Mouse (Mus musculus) liver, postnatal 0 days (tissue): ENCODE results near the gene Mlf2. TPM values are rescaled to one million over a fixed set of nuclear protein-coding genes. Genes with fewer than 3 reads are reported as not detected.
"Not testable (repeated sequence)": the region's sequence is repeated elsewhere in the genome, so short reads cannot be mapped to it uniquely, and the experiment has no call there.

Experiments
- ATAC-seq: fragments of 200-750 bp; cut with Nextera tagmentation; 2 replicates; pipeline ENCODE4 v1.8.0; 2017; ENCODE audit warnings: mild to moderate bottlenecking, moderate library complexity
- DNase-seq: peaks from one replicate; pipeline ENCODE4 v3.0.0-alpha.2; 2016
- H3K27ac ChIP-seq: fragments of 300-500 bp; sonication (generic); 2 replicates; pipeline ENCODE4 v1.5.1; 2014; ENCODE audit warnings: antibody characterized with exemption, moderate library complexity, mild to moderate bottlenecking, low read depth
- H3K27me3 ChIP-seq: fragments of 300-500 bp; sonication (generic); 2 replicates; pipeline ENCODE4 v1.6.1; 2014; ENCODE audit warnings: low read length, control low read depth, mixed read lengths; ENCODE audit not compliant: insufficient read depth
- H3K36me3 ChIP-seq: fragments of 300-500 bp; sonication (generic); replicated peaks from 2 replicates; pipeline ENCODE4 v1.6.1; 2014; ENCODE audit warnings: mild to moderate bottlenecking, control low read depth, low read length, moderate library complexity, mixed read lengths; ENCODE audit not compliant: insufficient read depth
- H3K4me1 ChIP-seq: fragments of 300-500 bp; sonication (generic); 2 replicates; pipeline ENCODE4 v1.6.1; 2014; ENCODE audit warnings: antibody characterized with exemption, mild to moderate bottlenecking, control low read depth; ENCODE audit not compliant: insufficient read depth
- H3K4me2 ChIP-seq: fragments of 300-500 bp; sonication (generic); 2 replicates; pipeline ENCODE4 v1.6.1; 2014; ENCODE audit warnings: low read depth, mild to moderate bottlenecking, low read length, moderate library complexity, mixed read lengths
- H3K4me3 ChIP-seq: fragments of 300-500 bp; sonication (generic); 2 replicates; pipeline ENCODE4 v1.5.1; 2014; ENCODE audit warnings: low read depth, low read length
- H3K9ac ChIP-seq: fragments of 300-500 bp; sonication (generic); replicated peaks from 2 replicates; pipeline ENCODE4 v1.6.1; 2014; ENCODE audit warnings: mild to moderate bottlenecking, moderate library complexity
- H3K9me3 ChIP-seq: fragments of 300-500 bp; sonication (generic); 2 replicates; pipeline ENCODE4 v1.6.1; 2016; ENCODE audit warnings: mild to moderate bottlenecking, control low read depth, low read length, mixed read lengths
- CTCF ChIP-seq: sonication (generic); IDR thresholded peaks from 2 replicates; pipeline ENCODE4 v1.5.1; 2016; ENCODE audit warnings: antibody characterized with exemption, low read depth
- EP300 ChIP-seq: IDR thresholded peaks from 2 replicates; pipeline ENCODE4 v1.6.1; 2016; ENCODE audit warnings: antibody characterized with exemption, low read depth, mild to moderate bottlenecking
- WGBS: fragments of 180-500 bp; shearing (Covaris S2); extraction: QIAGEN DNeasy Blood & Tissue Kit; methylation state at CpG from one replicate; pipeline ENCODE4 v1.1.7; 2014; ENCODE audit not compliant: insufficient replicate concordance; 5-methylcytosine and 5-hydroxymethylcytosine counted together
- polyA plus RNA-seq: library from polyadenylated mRNA; unstranded; fragments of >200 nt; fragmentation: Nextera tagmentation; extraction: Ambion mirVana; gene quantifications from 2 replicates; pipeline ENCODE4 v1.2.1, GENCODE M21; 2015

The Mlf2 gene
- polyA plus RNA-seq, 1 experiment from 2014 or later = 119 TPM

DNA sequence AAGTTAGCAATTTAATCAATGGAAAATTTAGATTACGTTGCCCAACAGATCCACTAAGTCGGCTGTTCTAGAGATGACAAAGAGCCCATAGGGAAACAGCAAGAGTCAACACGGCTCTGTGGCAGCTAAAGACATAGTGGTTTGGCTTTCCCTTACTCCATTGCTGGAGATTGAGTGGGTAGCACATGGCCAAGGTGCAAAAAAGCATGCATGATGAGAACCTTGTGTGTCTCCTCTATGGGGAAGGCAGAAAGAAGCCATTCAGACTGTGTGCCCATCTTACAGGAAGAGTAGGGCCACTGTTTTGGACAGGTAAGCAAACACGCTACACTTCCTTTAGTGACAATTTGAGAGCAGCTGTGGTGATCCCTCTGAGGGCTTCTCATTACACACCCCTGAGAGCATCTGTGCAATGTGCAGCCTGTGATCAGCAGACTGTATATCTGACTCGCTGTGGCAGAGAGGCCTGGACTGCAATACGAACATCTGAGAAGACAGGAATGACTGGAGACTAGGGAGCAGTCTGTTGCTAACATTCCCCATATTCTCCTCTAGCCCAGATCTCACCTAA is 42.5 kb upstream of the Mlf2 start:
- 83% methylated on average over 6 of the region's 6 CpGs for WGBS
- Histone ChIP-seq H3K27me3 (no peaks in the 10 kb centered on the region), H3K27ac (no peak overlapping the region), H3K4me3 (no peak overlapping the region), H3K4me2 (no peak overlapping the region), H3K36me3 (no peaks in the 10 kb centered on the region), H3K9me3 (no peaks in the 10 kb centered on the region), H3K4me1 (no peaks in the 10 kb centered on the region), H3K9ac (no peak overlapping the region)
- no peak for DNase-seq
- no peak for ATAC-seq
- TF ChIP-seq CTCF = no peak
- no peak for TF ChIP-seq EP300

DNA sequence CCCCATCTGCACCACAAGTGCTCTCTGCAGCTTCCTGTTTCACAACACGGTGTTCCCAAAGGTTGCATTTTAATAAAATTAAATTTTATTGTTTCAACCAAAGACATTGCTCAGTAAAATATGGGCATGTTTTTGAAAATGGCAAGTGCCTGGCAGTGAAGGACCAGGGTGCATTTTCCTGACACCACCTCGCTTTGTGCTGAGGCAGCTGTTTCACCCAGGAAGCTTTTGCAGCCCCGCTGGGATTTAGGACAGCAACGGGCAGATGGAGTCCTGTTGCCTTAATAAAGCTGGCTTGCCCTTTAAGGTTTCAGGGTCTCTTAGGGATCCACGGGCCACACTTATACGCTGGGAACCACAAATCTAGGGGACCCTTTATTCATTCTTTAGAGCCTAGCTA is 40.2 kb upstream of the Mlf2 start:
- H3K9ac ChIP-seq = no peak overlapping the region
- no peak overlapping the region for H3K4me2 ChIP-seq
- WGBS = 54% methylated on average over 6 of the region's 6 CpGs
- H3K9me3 ChIP-seq = no peaks in the 10 kb centered on the region
- no peaks in the 10 kb centered on the region for H3K27me3 ChIP-seq
- TF ChIP-seq EP300 = no peak
- TF ChIP-seq CTCF = no peak
- H3K4me1 ChIP-seq = no peaks in the 10 kb centered on the region
- ATAC-seq (no peak), DNase-seq (no peak)
- H3K27ac ChIP-seq = no peak overlapping the region
- H3K4me3 ChIP-seq = no peak overlapping the region
- H3K36me3 ChIP-seq = no peaks in the 10 kb centered on the region

DNA sequence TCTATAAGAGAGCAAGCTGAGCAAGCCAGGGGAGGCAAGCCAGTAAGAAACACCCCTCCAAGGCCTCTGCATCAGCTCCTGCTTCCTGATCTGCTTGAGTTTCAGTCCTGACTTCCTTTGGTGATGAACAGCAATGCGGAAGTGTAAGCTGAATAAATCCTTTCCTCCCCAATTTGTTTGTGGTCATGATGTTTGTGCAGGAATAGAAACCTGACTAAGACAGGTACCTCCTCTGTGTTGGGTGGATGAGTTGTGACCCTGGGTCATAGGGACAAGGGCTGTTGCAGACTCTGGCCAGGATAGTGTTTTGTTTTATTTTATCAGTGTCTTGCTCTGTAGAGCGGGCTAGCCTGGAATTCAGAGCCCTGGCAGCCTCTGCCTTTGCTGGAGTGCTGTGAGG is 37.1 kb upstream of the Mlf2 start:
- not testable (repeated sequence) for H3K9me3 ChIP-seq, DNase-seq, H3K4me3 ChIP-seq, H3K4me1 ChIP-seq, H3K27ac ChIP-seq, H3K4me2 ChIP-seq, H3K36me3 ChIP-seq, H3K27me3 ChIP-seq, ATAC-seq, H3K9ac ChIP-seq
- WGBS = 72% methylated on average over 2 of the region's 2 CpGs

DNA sequence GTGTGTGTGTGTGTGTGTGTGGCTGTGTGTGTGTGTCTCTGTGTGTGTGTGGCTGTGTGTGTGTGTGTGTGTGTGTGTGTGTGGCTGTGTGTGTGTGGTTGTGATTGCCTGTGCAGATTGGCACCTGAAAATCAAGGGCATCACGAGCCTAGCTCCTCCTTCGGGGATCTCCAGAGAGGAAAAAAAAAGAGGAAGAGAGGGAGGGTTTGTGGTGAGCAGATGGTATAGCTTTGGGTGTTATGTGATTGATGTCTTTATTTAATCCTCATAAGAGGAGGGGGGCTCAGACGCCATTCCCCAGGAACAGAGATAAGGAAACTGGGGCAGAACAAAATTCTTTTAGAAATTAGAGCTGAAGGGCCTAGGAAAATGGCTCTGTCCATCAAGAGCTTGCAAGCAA is 32.8 kb upstream of the Mlf2 start:
- no peaks in the 10 kb centered on the region for H3K36me3 ChIP-seq
- no peak overlapping the region for H3K4me2 ChIP-seq
- 23% methylated on average over 3 of the region's 3 CpGs for WGBS
- no peak overlapping the region for H3K4me3 ChIP-seq
- ATAC-seq = no peak
- H3K9ac ChIP-seq = no peak overlapping the region
- H3K27ac ChIP-seq = no peak overlapping the region
- TF ChIP-seq CTCF = no peak
- H3K9me3 ChIP-seq = no peaks in the 10 kb centered on the region
- DNase-seq = no peak
- no peaks in the 10 kb centered on the region for H3K4me1 ChIP-seq
- H3K27me3 ChIP-seq = no peaks in the 10 kb centered on the region

DNA sequence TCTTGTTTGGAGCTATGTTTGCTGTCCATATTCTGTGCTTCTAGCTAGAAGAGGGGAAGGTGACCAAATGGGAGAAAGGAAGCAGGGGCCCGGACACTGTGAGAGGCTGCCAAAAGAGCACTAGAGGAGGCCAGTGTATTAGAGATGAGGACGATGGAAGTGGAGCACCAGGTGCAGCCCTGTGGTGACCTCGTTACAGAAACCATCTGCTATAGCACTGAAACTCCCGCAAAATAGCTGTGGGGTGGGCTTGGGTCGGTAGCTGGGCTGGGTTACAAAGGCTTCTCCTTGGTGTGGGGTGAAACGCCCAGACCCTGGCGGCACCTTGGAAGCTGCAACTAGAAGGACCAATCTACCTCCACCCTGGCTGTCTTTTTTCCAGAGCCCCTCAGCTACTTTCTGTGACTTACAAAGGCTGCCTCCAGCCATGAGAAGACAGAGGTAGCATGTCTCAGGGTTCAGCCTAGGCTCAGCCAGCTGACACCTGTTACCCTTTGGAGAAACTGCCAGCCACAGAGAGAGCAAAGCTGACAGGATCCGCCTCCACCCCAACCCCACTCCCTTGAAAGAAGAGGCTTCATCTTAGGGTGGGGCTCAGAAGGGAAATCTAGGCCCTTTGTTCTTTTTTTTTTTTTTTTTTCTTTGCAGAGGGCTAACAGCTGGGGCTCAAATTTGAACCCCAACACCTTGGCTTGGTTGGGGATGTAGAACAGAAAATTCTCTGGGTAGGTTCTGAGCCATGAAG is 31.0 kb upstream of the Mlf2 start:
- DNase-seq (no peak), ATAC-seq (no peak)
- Histone ChIP-seq H3K9ac (no peak overlapping the region), H3K27ac (no peak overlapping the region), H3K4me3 (no peak overlapping the region), H3K4me2 (no peak overlapping the region), H3K36me3 (no peaks in the 10 kb centered on the region), H3K27me3 (no peaks in the 10 kb centered on the region), H3K9me3 (no peaks in the 10 kb centered on the region), H3K4me1 (peaks cover 3% of the 10 kb centered on the region; the same call in 1 of the 2 replicates)
- TF ChIP-seq EP300 (no peak), CTCF (no peak)
- WGBS = 72% methylated on average over 8 of the region's 8 CpGs

DNA sequence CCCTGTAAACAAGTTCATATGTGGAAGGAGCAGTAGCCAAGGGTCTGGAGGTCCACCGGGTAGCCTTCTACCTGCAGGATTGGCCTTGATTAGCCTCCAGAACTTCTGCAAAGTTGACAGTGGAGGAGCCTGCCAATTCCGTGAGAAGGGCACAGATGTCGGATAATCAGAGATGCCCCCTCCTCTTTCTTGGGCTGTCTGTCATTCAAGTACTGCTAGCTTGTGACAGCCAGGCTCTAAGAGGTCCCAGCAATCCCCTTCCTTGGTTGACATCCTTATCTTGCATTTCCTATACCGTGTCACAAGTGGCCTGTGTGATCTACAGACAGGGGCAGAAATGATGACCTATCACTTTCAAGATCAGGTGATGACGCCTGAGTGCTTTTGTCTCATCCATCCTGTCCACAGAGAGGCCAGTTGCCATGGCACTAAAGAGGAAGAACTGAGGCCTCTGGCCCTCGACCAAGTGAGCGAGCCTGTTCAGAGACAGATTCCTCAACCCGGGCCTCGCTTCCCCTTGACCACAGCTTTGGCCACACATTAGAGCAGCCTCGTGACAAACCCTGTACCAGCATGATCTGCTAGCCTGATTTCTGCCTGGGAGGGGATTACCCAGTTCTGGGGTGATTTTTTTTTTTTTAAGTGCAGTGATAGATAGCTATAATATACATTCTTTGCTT is 30.2 kb upstream of the Mlf2 start:
- Histone ChIP-seq H3K27me3 (no peaks in the 10 kb centered on the region), H3K4me1 (peaks cover 3% of the 10 kb centered on the region; the same call in 1 of the 2 replicates), H3K9ac (no peak overlapping the region), H3K9me3 (no peaks in the 10 kb centered on the region), H3K27ac (no peak overlapping the region), H3K4me2 (no peak overlapping the region), H3K4me3 (no peak overlapping the region), H3K36me3 (no peaks in the 10 kb centered on the region)
- WGBS = 36% methylated on average over 10 of the region's 10 CpGs
- no peak for DNase-seq
- no peak for TF ChIP-seq EP300
- no peak for TF ChIP-seq CTCF
- ATAC-seq = no peak
